Mouse (Mus musculus) midbrain, embryonic 14.5 days (tissue): ENCODE measurements around the gene Bloc1s2. TPM values are rescaled to one million over a fixed set of nuclear protein-coding genes. Genes with fewer than 3 reads are reported as not detected.

Source experiments
- polyA plus RNA-seq: library from polyadenylated mRNA; unstranded; fragments of >200 nt; fragmentation: Nextera tagmentation; extraction: Ambion mirVana; gene quantifications from 2 replicates; pipeline ENCODE4 v1.2.1, GENCODE M21; 2014

Gene Bloc1s2
- polyA plus RNA-seq, 1 experiment from 2014 or later: 166 TPM

Other genes with a start within 250 kb of the Bloc1s2 start
- 7.2 and 8.6 TPM in 2 replicates for gene Dnmbp, start 206.3 kb downstream of the Bloc1s2 start, polyA plus RNA-seq
- gene Cpn1, start 159.9 kb downstream of the Bloc1s2 start, polyA plus RNA-seq: 0.12 and 0.19 TPM in 2 replicates
- not detected in 2 replicates for gene Cyp2c23, start 117.2 kb downstream of the Bloc1s2 start, polyA plus RNA-seq
- 15.1 and 16.3 TPM in 2 replicates for gene Erlin1, start 76.7 kb downstream of the Bloc1s2 start, polyA plus RNA-seq
- 59.2 and 60.1 TPM in 2 replicates for gene Chuk, start 39.0 kb downstream of the Bloc1s2 start, polyA plus RNA-seq
- 31.2 and 38.4 TPM in 2 replicates for gene Cwf19l1, start 10.6 kb downstream of the Bloc1s2 start, polyA plus RNA-seq
- gene Pkd2l1, start 46.0 kb upstream of the Bloc1s2 start, polyA plus RNA-seq: not detected in 2 replicates
- gene Scd3, start 56.8 kb upstream of the Bloc1s2 start, polyA plus RNA-seq: 4.4 and 4.5 TPM in 2 replicates
- gene Scd2, start 147.2 kb upstream of the Bloc1s2 start, polyA plus RNA-seq: 194 and 281 TPM in 2 replicates
- gene Scd4, start 186.6 kb upstream of the Bloc1s2 start, polyA plus RNA-seq: 0.11 and 0.19 TPM in 2 replicates